Mouse (Mus musculus) embryo, embryonic 11.5 days (tissue): ENCODE results near the gene Gm45711.
"Not testable (repeated sequence)": the region's sequence is repeated elsewhere in the genome, so short reads cannot be mapped to it uniquely, and the experiment has no call there.

Experiments
- DNase-seq: peaks from one replicate; pipeline ENCODE4 v3.0.0-alpha.2; 2012; ENCODE audit warnings: low read depth, low spot score

The Gm45711 gene

DNA sequence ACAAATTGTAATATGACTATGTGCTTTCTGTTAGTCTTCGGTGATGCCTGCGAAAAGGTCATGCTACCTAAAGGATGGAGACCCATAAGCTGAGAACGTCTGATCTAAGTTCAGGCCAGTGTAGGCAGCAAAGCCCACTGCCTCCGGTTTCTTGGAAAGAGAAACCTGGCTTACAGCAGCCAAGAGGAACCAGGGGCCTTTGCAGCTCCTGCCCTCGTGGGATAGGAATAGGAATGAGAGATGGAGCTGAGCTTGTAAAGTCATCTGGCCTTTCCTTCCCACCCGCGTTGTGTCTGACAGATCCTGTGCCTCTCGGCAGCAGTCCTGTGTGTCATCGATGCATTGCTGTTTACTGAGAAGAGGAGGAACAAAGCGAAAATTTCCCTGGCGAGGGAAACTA lies 11.4 kb upstream of the Gm45711 start, which contains the start of gene Gm11020:
TSS of gene Gm11020 (plus strand) at position 301 of the 400 bp plus-strand sequence.
- DNase-seq: not testable (repeated sequence)

GRCm38 (mm10) chr8:104313311-104313710 lies 3.4 kb upstream of the Gm45711 start:
- no peak for DNase-seq

DNA sequence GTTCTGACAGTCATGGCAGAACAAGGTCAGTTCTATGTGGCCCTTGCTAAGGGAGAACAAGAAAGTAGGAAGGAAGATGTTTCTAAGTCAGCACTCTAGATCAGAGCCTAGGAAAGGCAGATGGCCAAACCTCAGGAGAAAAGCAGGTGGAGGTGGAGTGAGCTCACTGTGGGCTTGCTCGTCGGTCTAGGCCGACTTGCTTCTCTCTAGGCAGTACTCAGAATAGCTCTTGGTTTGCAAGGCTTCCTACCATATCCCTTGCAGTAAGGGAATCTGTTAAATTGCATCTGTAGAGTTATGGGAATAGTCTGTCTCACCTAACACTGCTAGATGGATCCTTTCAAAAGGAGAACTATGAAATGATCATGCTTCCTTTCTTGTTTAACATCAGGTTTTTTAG lies 2.1 kb upstream of the Gm45711 start:
- not testable (repeated sequence) for DNase-seq

DNA sequence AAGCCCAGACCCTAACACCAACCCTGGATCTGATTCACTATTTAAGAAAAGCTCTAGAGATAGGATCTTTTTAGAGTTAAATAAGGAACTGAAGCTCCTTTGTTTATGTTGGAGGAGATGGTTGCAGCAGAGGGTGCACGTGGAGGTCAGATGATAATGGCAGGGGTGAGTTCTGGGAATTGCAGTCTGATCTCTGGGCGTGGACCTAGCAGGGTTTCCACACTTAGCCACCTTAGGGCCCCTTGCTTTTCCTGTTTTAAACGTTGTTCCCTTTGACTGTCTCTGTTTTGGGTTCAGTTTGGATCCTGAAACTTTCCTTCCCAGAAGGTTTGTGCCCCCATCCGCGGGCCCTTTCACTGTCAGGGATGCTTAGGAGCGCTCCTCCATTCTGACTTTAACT lies 1.5 kb downstream of the Gm45711 start:
- DNase-seq: not testable (repeated sequence)

DNA sequence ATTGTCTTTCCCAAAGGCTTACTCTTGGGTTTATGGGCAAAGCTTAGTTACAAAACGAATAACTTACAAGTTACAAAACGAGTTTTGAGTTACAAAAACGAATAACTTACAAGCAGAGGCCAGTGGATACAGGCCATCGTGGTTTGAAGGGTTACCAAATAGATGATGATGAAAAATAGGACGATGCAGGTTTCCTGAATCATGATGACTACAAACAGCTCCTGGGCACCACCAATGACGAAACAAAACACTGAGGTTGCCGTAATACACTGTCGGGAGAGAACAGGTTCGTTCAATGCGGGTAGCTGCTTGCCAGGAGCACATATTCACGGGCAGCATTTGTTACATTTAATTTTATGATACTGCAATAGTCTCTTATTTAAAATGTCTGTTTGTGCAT lies 4.9 kb downstream of the Gm45711 start:
- no peak for DNase-seq

GRCm38 (mm10) chr8:104302536-104302935 lies 7.3 kb downstream of the Gm45711 start:
- DNase-seq: not testable (repeated sequence)

- DNase-seq: not testable (repeated sequence)
These were observed 8.3 kb downstream of the Gm45711 start for GRCm38 (mm10) chr8:104301577-104301976.

- DNase-seq: no peak
These were observed 15.5 kb downstream of the Gm45711 start for GRCm38 (mm10) chr8:104294396-104294795.

GRCm38 (mm10) chr8:104293081-104293480 lies 16.8 kb downstream of the Gm45711 start, which contains the start of gene Cmtm2a:
TSS of gene Cmtm2a (minus strand) at chr8:104293181.
- not testable (repeated sequence) for DNase-seq

GRCm38 (mm10) chr8:104268937-104269440 lies 40.9 kb downstream of the Gm45711 start:
- DNase-seq: no peak

- DNase-seq: no peak
These were observed 41.5 kb downstream of the Gm45711 start for GRCm38 (mm10) chr8:104268368-104268767.

DNA sequence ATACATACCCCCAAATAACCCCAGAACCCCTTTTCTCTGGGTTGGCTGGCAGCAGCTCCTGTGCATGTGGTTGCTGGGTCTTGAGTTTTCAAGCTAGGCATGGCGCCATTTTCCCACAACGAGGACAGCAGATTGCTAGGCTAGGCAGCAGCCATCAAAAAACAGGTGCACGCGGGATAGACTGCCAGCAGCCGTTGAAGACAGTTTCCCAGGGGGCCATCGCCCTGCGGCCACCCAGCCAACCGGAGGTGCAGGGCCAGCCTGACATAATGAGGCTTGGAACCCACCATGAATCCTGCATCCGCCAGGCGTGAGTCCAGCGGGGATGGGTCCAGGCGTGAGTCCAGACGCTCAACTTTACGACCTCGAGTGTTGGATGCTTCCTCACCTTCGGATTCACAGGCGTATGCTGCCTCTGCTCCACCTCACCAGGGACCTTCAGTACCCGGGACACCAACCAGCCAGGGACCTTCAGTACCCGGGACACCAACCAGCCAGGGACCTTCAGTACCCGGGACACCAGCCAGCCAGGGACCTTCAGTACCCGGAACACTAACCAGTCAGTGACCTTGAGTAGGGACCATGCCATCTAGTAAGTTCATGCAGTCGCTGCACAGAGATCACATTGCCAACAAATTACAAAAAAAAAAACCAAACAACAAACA lies 45.5 kb downstream of the Gm45711 start:
- DNase-seq: not testable (repeated sequence)

GRCm38 (mm10) chr8:104261802-104262201 lies 48.1 kb downstream of the Gm45711 start:
- DNase-seq: not testable (repeated sequence)

DNA sequence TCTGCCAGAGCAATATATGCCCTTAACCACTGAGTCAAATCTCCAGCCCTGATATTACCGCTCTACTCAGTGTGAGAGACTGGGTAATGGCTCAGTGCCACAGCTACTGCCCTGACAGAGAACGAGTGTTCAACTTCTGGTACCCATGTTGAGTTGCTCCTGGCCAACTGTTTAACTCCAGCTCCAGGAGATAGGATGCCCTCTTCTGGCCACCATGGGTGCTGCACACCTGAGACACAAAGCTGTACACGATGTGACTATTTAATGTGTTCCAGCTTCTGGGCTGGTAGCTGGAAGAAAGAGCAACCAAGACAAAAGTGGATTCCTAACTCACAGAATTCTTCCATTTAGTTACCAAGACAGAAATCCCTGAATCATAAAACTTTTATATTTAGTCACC lies 56.9 kb downstream of the Gm45711 start:
- no peak for DNase-seq

DNA sequence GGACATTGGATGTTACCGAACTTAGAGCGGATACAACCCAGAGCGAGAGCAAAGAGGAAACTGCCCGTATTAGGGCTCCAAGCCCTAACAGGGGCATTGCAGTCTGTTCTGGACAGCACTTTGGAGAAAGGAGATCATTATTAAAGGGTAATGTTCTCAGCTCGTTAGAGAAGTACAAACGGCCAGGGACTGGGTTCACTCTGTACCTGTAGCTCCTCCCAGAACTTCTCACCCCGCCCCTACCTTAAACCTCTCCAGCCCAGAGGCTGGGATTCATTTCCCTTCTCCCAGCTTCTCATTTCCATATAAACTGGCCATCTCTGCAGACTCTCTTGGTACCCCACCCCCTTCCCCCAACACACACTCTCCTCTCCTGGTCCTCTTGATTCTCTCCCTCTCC lies 58.4 kb downstream of the Gm45711 start:
- DNase-seq: no peak

- DNase-seq: peak; percentile 91
These were observed 59.2 kb downstream of the Gm45711 start, which contains the start of gene Cklf for GRCm38 (mm10) chr8:104250439-104251367. TSS of gene Cklf (plus strand) at chr8:104250861.

DNA sequence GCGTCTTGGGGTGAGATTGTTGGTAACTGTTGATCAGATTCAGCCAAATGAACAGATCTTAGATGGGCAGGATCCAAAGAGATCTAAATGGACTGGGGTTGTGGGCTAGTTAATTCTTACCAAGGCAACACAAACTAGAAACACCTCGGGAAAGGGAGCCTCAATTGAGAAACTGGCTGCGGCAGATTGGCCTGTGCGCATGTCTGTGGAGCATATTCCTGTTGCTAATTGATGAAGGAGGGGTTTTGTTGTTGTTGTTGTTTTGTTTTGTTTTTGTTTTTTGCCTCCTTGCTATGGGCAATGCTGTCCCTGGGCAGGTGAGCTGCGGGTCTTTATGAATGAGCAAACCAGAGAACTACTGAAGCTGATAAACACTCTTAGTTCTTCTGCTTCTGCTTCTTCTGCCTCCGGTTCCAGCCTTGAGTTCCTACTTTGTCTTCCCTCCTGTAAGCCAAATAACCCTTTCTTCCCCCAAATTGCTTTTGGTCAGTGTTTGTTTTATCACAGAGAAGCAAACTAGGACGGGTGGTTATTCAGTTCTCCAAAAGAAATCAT lies 60.4 kb downstream of the Gm45711 start:
- DNase-seq: no peak

DNA sequence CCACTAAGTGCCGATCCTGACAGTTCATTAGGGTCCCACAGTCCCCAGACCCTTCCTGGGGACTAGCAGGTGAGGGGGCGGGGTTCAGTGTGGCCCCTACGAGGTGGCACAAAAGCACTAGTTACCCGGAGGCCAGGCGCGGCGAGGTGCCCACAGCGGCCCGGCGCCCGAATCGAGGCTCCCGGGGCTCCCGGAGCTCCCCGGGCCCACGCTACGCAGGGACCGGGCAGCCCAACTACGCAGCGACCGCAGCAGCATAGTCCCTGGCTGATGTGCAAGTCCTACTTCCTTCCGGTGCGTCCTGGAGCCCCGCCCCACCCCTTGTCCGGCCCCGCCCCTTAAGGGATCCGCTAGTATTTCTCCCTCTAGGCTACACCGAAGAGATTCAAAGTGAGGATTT lies 61.6 kb downstream of the Gm45711 start, which contains the start of gene Tk2:
TSS of gene Tk2 (minus strand) at position 283 of the 400 bp plus-strand sequence.
- DNase-seq: peak; percentile 51

GRCm38 (mm10) chr8:104247908-104248275 lies 62.0 kb downstream of the Gm45711 start:
- no peak for DNase-seq

GRCm38 (mm10) chr8:104247054-104247907 lies 62.6 kb downstream of the Gm45711 start:
- DNase-seq: no peak

- no peak for DNase-seq
These were observed 63.3 kb downstream of the Gm45711 start for GRCm38 (mm10) chr8:104246621-104247020.
